Mouse (Mus musculus): ENCODE results near the gene Map2. TPM values are rescaled to one million over a fixed set of nuclear protein-coding genes. Genes with fewer than 3 reads are reported as not detected.

The Map2 gene
- polyA plus RNA-seq, 1 experiment from 2014 or later = 228 TPM

DNA sequence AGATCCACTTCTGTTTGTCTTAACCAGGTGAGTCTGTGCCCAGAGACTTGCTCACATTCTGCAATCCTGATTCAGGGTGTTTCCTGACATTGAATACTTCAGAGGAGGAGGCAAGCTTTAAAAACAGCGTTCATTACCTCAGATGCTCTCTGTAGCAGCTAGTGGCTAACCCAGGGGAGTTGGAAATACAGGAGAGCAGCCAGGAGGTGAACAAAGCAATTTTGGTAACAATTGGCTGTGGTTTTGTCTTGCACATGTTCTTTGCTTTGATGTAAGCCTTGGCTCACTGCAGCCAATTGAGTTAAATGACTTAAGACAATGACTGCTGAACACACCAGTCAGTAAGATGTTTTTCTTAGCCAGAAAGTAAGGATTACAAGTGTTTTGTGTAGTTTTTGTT lies 48.3 kb downstream of the Map2 start:
- H3K36me3 ChIP-seq (ENCODE audit: control insufficient read depth, insufficient read depth, low read length) = no peaks in the 10 kb centered on the region
- no peak for ATAC-seq (ENCODE audit: low FRiP score)
- no peaks in the 10 kb centered on the region for H3K9me3 ChIP-seq (ENCODE audit: control insufficient read depth, low read length)
- no peak overlapping the region for H3K9ac ChIP-seq (ENCODE audit: low read depth, low read length)
- no peak for DNase-seq (ENCODE audit: low spot score)
- no peaks in the 10 kb centered on the region for H3K27me3 ChIP-seq (ENCODE audit: control insufficient read depth, insufficient read depth, low read length)
- no peak overlapping the region for H3K27ac ChIP-seq (ENCODE audit: low read depth, low read length)
- H3K4me2 ChIP-seq (replicated peaks; ENCODE audit: low read depth, low read length) = no peak overlapping the region
- H3K4me3 ChIP-seq (ENCODE audit: low read depth, low read length) = no peak overlapping the region
- 36% methylated on average over 1 of the region's 1 CpGs for WGBS
- H3K4me1 ChIP-seq (replicated peaks; ENCODE audit: control insufficient read depth, insufficient read depth, low read length) = no peaks in the 10 kb centered on the region

DNA sequence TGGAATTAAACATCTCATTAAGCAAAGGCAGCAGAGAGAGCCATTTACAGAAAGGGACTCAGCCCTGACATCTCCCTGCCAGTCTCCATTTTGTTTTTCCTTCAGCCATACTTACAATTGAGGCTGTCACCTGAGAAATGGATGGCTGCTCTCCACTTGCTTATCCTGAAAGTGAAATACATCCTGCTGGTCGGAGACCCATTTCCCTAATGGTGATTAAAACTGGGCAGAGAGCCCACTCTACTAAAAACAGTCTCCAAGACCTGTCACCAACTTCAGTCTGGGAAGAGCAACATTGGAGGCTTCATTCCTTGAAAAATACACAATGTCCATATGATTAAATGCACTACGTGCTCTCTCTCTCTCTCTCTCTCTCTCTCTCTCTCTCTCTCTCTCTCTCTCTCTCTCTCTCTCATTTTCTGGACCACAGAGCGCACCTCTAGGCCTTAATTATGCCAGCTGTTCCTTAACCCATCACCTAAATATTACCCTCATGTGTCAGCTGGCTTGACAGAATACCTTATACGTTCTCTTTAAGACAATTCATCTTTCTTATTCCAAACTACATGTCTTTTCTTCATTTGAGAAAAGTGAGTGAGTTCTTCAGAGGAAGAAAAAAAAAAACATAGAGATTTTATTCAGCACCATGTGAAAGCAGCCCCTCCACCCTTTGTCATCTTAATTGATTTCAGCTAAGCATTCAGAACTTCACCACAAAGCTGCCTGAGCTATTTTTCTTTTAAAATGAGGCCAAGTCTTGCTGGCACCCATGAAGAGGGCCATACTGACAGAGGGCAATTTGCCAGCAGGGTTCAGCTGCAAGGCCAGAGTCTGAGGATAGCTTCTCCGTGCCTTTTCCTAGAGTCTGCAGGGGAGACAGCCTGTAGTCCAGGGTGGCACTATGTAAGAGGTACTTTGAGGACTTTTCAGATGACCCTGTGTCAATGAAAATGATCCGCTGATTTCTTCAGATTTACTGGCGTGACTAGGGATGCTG lies 51.6 kb downstream of the Map2 start:
- WGBS = 66% methylated on average over 7 of the region's 7 CpGs
- no peak overlapping the region for H3K9ac ChIP-seq (ENCODE audit: low read depth, low read length)
- no peaks in the 10 kb centered on the region for H3K27me3 ChIP-seq (ENCODE audit: control insufficient read depth, insufficient read depth, low read length)
- DNase-seq (ENCODE audit: low spot score) (no peak), ATAC-seq (ENCODE audit: low FRiP score) (peak; percentile 54; the same call in 1 of the 2 replicates)
- H3K4me2 ChIP-seq (replicated peaks; ENCODE audit: low read depth, low read length) = no peak overlapping the region
- no peaks in the 10 kb centered on the region for H3K4me1 ChIP-seq (replicated peaks; ENCODE audit: control insufficient read depth, insufficient read depth, low read length)
- no peaks in the 10 kb centered on the region for H3K36me3 ChIP-seq (ENCODE audit: control insufficient read depth, insufficient read depth, low read length)
- no peak overlapping the region for H3K4me3 ChIP-seq (ENCODE audit: low read depth, low read length)
- no peak overlapping the region for H3K27ac ChIP-seq (ENCODE audit: low read depth, low read length)
- no peaks in the 10 kb centered on the region for H3K9me3 ChIP-seq (ENCODE audit: control insufficient read depth, low read length)

DNA sequence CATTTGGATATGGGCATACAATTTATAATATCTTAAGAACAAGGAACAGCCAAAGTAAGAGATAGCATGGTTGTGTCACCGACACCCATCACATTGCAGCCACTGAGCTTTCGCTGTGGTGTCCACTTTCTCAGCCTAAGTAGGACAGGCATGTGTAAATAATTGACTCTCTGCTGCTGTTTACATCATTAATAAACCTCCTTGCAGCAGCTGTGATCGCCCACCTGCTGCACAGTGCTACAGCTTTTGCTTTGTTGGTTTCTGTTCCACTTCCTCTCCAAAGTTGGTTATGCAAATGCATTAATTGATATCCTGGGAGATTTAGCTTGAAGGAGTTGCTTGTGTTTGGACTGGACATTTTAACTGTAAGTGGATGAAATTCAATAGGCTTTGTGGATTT lies 53.1 kb downstream of the Map2 start:
- Histone ChIP-seq H3K4me1 (replicated peaks; ENCODE audit: control insufficient read depth, insufficient read depth, low read length) (no peaks in the 10 kb centered on the region), H3K36me3 (ENCODE audit: control insufficient read depth, insufficient read depth, low read length) (no peaks in the 10 kb centered on the region), H3K9ac (ENCODE audit: low read depth, low read length) (no peak overlapping the region), H3K4me3 (ENCODE audit: low read depth, low read length) (no peak overlapping the region), H3K4me2 (replicated peaks; ENCODE audit: low read depth, low read length) (no peak overlapping the region), H3K9me3 (ENCODE audit: control insufficient read depth, low read length) (no peaks in the 10 kb centered on the region), H3K27ac (ENCODE audit: low read depth, low read length) (no peak overlapping the region), H3K27me3 (ENCODE audit: control insufficient read depth, insufficient read depth, low read length) (no peaks in the 10 kb centered on the region)
- WGBS = 67% methylated on average over 3 of the region's 3 CpGs
- DNase-seq (ENCODE audit: low spot score) (no peak), ATAC-seq (ENCODE audit: low FRiP score) (peak; percentile 60; the same call in 1 of the 2 replicates)

GRCm38 (mm10) chr1:66230345-66230744 lies 55.3 kb downstream of the Map2 start:
- 90% methylated on average over 3 of the region's 3 CpGs for WGBS
- ATAC-seq (ENCODE audit: low FRiP score) = no peak
- Histone ChIP-seq H3K36me3 (ENCODE audit: control insufficient read depth, insufficient read depth, low read length) (no peaks in the 10 kb centered on the region), H3K27me3 (ENCODE audit: control insufficient read depth, insufficient read depth, low read length) (no peaks in the 10 kb centered on the region), H3K9me3 (ENCODE audit: control insufficient read depth, low read length) (no peaks in the 10 kb centered on the region), H3K9ac (ENCODE audit: low read depth, low read length) (no peak overlapping the region), H3K4me2 (replicated peaks; ENCODE audit: low read depth, low read length) (no peak overlapping the region), H3K4me3 (ENCODE audit: low read depth, low read length) (no peak overlapping the region), H3K4me1 (replicated peaks; ENCODE audit: control insufficient read depth, insufficient read depth, low read length) (no peaks in the 10 kb centered on the region), H3K27ac (ENCODE audit: low read depth, low read length) (no peak overlapping the region)
- DNase-seq (ENCODE audit: low spot score) = no peak

GRCm38 (mm10) chr1:66231963-66232362 lies 56.9 kb downstream of the Map2 start:
- H3K4me2 ChIP-seq (replicated peaks; ENCODE audit: low read depth, low read length) = no peak overlapping the region
- DNase-seq (ENCODE audit: low spot score) (no peak), ATAC-seq (ENCODE audit: low FRiP score) (no peak)
- H3K9me3 ChIP-seq (ENCODE audit: control insufficient read depth, low read length) = no peaks in the 10 kb centered on the region
- no peak overlapping the region for H3K4me3 ChIP-seq (ENCODE audit: low read depth, low read length)
- no peak overlapping the region for H3K27ac ChIP-seq (ENCODE audit: low read depth, low read length)
- no peaks in the 10 kb centered on the region for H3K36me3 ChIP-seq (ENCODE audit: control insufficient read depth, insufficient read depth, low read length)
- no peaks in the 10 kb centered on the region for H3K27me3 ChIP-seq (ENCODE audit: control insufficient read depth, insufficient read depth, low read length)
- no peak overlapping the region for H3K9ac ChIP-seq (ENCODE audit: low read depth, low read length)
- H3K4me1 ChIP-seq (replicated peaks; ENCODE audit: control insufficient read depth, insufficient read depth, low read length) = no peaks in the 10 kb centered on the region
- WGBS = 91% methylated on average over 4 of the region's 4 CpGs

- Histone ChIP-seq H3K4me1 (replicated peaks; ENCODE audit: control insufficient read depth, insufficient read depth, low read length) (no peaks in the 10 kb centered on the region), H3K4me3 (ENCODE audit: low read depth, low read length) (no peak overlapping the region), H3K9me3 (ENCODE audit: control insufficient read depth, low read length) (no peaks in the 10 kb centered on the region), H3K9ac (ENCODE audit: low read depth, low read length) (no peak overlapping the region), H3K27ac (ENCODE audit: low read depth, low read length) (no peak overlapping the region), H3K36me3 (ENCODE audit: control insufficient read depth, insufficient read depth, low read length) (no peaks in the 10 kb centered on the region), H3K4me2 (replicated peaks; ENCODE audit: low read depth, low read length) (no peak overlapping the region), H3K27me3 (ENCODE audit: control insufficient read depth, insufficient read depth, low read length) (no peaks in the 10 kb centered on the region)
- WGBS = 48% methylated on average over 1 of the region's 1 CpGs
- ATAC-seq (ENCODE audit: low FRiP score) = no peak
- no peak for DNase-seq (ENCODE audit: low spot score)
Measured at GRCm38 (mm10) chr1:66244910-66245309, 69.8 kb downstream of the Map2 start.

DNA sequence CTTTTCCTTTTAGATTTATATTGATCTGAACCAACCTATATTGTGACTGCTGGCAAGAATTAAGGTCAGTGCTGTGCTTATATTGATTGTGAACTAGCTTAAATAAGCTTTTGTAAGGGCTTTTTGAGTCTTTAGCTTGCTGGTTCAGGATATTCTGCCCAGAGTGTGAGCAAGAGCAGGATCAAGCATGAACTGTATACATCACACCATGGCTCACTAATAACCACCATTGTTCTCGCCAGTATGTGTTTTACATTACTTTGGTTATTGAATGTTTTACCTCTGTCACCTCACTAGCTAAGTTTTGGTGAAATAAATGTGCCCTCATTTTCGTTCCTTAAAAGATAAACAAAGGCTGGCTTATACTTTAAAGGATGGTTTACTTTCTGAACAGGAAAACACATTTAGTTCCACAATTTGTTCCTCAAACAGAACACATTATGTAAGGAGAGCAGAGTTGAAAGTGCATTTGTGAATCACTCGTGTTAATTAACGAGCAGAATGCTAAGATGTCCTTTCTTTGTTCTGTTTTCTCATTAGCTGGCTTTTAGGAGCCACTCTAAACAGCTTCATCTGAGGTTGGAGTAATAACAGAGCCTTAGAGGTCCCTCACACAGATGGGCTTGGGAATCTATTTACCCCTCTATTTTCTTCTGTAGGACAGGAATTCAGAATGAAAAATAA lies 76.7 kb downstream of the Map2 start:
- H3K4me1 ChIP-seq (replicated peaks; ENCODE audit: control insufficient read depth, insufficient read depth, low read length) = no peaks in the 10 kb centered on the region
- DNase-seq (ENCODE audit: low spot score) (no peak), ATAC-seq (ENCODE audit: low FRiP score) (no peak)
- H3K9ac ChIP-seq (ENCODE audit: low read depth, low read length) = no peak overlapping the region
- WGBS = 68% methylated on average over 4 of the region's 4 CpGs
- peak overlapping the region; percentile 53; the same call in 1 of the 2 replicates for H3K27ac ChIP-seq (ENCODE audit: low read depth, low read length)
- H3K4me3 ChIP-seq (ENCODE audit: low read depth, low read length) = no peak overlapping the region
- no peaks in the 10 kb centered on the region for H3K27me3 ChIP-seq (ENCODE audit: control insufficient read depth, insufficient read depth, low read length)
- no peaks in the 10 kb centered on the region for H3K36me3 ChIP-seq (ENCODE audit: control insufficient read depth, insufficient read depth, low read length)
- H3K9me3 ChIP-seq (ENCODE audit: control insufficient read depth, low read length) = no peaks in the 10 kb centered on the region
- no peak overlapping the region for H3K4me2 ChIP-seq (replicated peaks; ENCODE audit: low read depth, low read length)

- DNase-seq (ENCODE audit: low spot score) (no peak), ATAC-seq (ENCODE audit: low FRiP score) (no peak)
- Histone ChIP-seq H3K27ac (ENCODE audit: low read depth, low read length) (peak overlapping the region; percentile 53; the same call in 1 of the 2 replicates), H3K9me3 (ENCODE audit: control insufficient read depth, low read length) (no peaks in the 10 kb centered on the region), H3K4me2 (replicated peaks; ENCODE audit: low read depth, low read length) (no peak overlapping the region), H3K36me3 (ENCODE audit: control insufficient read depth, insufficient read depth, low read length) (no peaks in the 10 kb centered on the region), H3K4me3 (ENCODE audit: low read depth, low read length) (no peak overlapping the region), H3K4me1 (replicated peaks; ENCODE audit: control insufficient read depth, insufficient read depth, low read length) (no peaks in the 10 kb centered on the region), H3K27me3 (ENCODE audit: control insufficient read depth, insufficient read depth, low read length) (no peaks in the 10 kb centered on the region), H3K9ac (ENCODE audit: low read depth, low read length) (no peak overlapping the region)
- WGBS = 89% methylated on average over 8 of the region's 8 CpGs
Measured at GRCm38 (mm10) chr1:66252333-66252724, 77.3 kb downstream of the Map2 start.
